Mouse (Mus musculus): Measurements from ENCODE around the gene App.

The App gene

DNA sequence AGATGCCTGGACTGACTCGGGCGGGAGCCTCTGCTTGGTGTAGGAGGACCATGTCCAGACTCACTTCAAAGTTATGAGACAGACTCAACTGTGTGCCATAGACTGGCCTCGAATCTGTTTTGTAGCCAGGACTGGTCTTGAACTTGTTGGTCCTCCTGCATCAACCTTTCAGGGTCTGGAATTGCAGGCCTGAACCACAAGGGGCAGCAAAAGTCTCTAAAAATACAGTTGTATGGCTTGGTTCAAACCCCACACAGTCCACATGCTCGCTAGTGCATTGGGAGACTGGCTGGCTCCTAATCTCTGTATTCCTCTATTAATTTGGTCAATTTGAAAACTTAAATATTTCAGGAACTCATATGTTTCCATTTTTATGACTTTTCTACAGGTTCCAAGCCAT, 270.6 kb downstream of the App start:
- no peak for DNase-seq (ENCODE audit: low read depth in 1 of 2, low spot score in 2 of 2)

Data from monocyte, adult 2 months (primary cell).